Mouse (Mus musculus): ENCODE measurements around the gene Atp8b4. TPM values are rescaled to one million over a fixed set of nuclear protein-coding genes. Genes with fewer than 3 reads are reported as not detected.
"Not testable (repeated sequence)": the region's sequence is repeated elsewhere in the genome, so short reads cannot be mapped to it uniquely, and the experiment has no call there.

Gene Atp8b4
- 0.52 and 1.3 TPM in 2 replicates for polyA plus RNA-seq (2016; fragmentation: Nextera tagmentation; extraction: Ambion mirVana)

DNA sequence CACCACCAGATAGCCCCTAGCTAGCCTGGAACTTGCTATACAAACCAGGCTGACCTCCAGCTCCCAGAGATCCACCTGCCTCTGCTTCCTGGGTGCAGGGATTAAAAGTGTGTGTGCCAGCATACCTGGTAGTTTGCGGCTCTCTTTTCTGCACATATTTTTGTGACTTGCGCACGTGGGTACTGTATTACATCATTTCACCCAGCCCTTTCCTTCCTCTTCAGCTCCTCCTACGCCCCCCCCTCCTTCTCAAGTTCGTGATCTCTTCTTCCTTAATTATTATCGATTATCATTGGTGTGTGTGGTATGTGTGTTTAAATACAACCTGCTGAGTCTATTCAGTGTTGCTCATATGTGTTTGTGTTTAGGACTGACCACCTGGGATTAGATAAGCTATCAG lies at the start of gene Atp8b4:
Gene Atp8b4 (minus strand): TSS at position 154 of the 400 bp plus-strand sequence.
- 92% methylated on average over 6 of the region's 6 CpGs for WGBS
- no peaks in the 10 kb centered on the region for H3K27me3 ChIP-seq (replicated peaks; ENCODE audit: low read depth, poor library complexity, severe bottlenecking)
- no peaks in the 10 kb centered on the region for H3K36me3 ChIP-seq (replicated peaks)
- H3K27ac ChIP-seq (replicated peaks), result no peak within 1 kb of the TSS
- no peaks in the 10 kb centered on the region for H3K4me1 ChIP-seq
- H3K9me3 ChIP-seq, result no peaks in the 10 kb centered on the region
- H3K4me3 ChIP-seq, result no peak within 1 kb of the TSS
- DNase-seq (ENCODE audit: low spot score), result no peak

DNA sequence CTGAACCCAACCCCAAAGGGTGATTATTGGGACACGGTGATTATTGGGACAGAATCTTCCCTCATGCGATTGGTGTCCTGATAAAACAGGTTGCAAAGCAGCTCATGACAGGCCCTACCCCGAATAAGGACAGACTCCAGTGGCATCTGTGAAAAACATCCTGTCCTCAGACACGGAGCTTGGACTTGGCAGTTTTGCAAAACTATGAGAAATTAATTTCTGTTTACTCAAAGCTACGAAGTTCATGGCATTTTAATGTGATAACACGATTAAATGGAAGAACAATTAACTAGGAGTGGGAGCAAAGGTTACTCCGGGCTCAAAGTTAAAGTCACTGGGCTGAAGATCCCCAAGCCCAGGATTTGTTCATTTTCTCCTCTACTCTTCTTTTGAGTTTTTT lies 49.2 kb upstream of the Atp8b4 start:
- no peak for DNase-seq (ENCODE audit: low spot score)
- no peak overlapping the region for H3K4me3 ChIP-seq
- WGBS, result 87% methylated on average over 7 of the region's 7 CpGs
- no peaks in the 10 kb centered on the region for H3K36me3 ChIP-seq (replicated peaks)
- no peak overlapping the region for H3K27ac ChIP-seq (replicated peaks)
- peaks cover 14% of the 10 kb centered on the region for H3K4me1 ChIP-seq
- H3K27me3 ChIP-seq (replicated peaks; ENCODE audit: low read depth, poor library complexity, severe bottlenecking), result peaks cover 53% of the 10 kb centered on the region
- no peaks in the 10 kb centered on the region for H3K9me3 ChIP-seq

DNA sequence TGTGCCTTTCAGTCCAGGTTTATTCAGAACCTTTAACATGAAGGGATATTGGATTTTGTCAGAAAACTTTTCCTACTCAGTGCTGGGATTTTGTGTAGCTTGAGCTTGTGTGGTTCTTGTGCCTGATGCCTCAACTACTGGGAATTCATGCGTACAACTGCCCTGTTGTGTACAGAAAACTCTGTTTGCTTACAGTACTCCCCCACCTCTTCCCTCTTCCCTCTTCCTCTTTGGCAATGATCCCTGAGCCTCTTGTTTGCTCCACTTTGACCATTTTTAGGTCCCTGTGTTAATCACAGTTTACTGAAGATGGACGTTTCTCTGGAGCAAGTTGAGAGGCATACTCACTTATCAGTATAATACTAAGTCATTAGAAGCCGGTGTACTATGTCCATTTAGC lies 45.9 kb upstream of the Atp8b4 start:
- no peak overlapping the region for H3K4me3 ChIP-seq
- 91% methylated on average over 3 of the region's 3 CpGs for WGBS
- H3K27ac ChIP-seq (replicated peaks), result no peak overlapping the region
- no peak for DNase-seq (ENCODE audit: low spot score)
- no peaks in the 10 kb centered on the region for H3K4me1 ChIP-seq
- no peaks in the 10 kb centered on the region for H3K9me3 ChIP-seq
- peaks cover 20% of the 10 kb centered on the region for H3K27me3 ChIP-seq (replicated peaks; ENCODE audit: low read depth, poor library complexity, severe bottlenecking)
- H3K36me3 ChIP-seq (replicated peaks), result no peaks in the 10 kb centered on the region

GRCm38 (mm10) chr2:126545297-126545696 lies 44.8 kb upstream of the Atp8b4 start:
- Histone ChIP-seq H3K27ac (replicated peaks) (no peak overlapping the region), H3K27me3 (replicated peaks; ENCODE audit: low read depth, poor library complexity, severe bottlenecking) (peaks cover 9% of the 10 kb centered on the region), H3K36me3 (replicated peaks) (no peaks in the 10 kb centered on the region), H3K4me1 (no peaks in the 10 kb centered on the region), H3K9me3 (no peaks in the 10 kb centered on the region), H3K4me3 (no peak overlapping the region)
- no peak for DNase-seq (ENCODE audit: low spot score)
- WGBS, result 70% methylated on average over 5 of the region's 5 CpGs

GRCm38 (mm10) chr2:126542211-126542610 lies 41.7 kb upstream of the Atp8b4 start:
- Histone ChIP-seq H3K27ac (replicated peaks) (no peak overlapping the region), H3K36me3 (replicated peaks) (no peaks in the 10 kb centered on the region), H3K4me3 (no peak overlapping the region), H3K27me3 (replicated peaks; ENCODE audit: low read depth, poor library complexity, severe bottlenecking) (no peaks in the 10 kb centered on the region), H3K9me3 (no peaks in the 10 kb centered on the region), H3K4me1 (no peaks in the 10 kb centered on the region)
- 91% methylated on average over 5 of the region's 5 CpGs for WGBS
- DNase-seq (ENCODE audit: low spot score), result no peak

DNA sequence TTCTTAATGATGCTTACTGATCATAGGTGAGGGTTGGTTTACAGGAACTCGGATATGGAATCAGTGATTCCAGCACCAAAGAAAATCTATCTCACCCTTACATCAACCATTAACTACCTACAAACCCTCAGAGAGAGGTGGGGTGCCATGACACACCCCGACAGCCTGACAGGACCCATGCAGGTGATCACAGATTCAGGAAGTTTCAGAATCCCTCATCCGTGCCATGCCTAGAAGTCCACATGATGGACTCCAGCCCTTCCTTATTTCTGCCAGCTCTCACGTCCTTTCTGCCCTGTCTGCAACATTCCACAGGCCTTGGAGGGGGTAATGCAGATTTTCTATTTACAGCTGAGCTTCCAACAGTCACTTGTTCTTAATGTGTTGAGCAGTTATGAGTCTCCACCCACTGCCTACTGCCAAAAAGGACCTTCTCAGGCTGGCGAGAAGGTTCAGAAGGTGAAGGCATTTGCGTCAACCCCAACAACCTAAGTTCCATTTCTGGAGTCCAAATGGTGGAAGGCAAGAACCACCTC lies 40.0 kb upstream of the Atp8b4 start:
- Histone ChIP-seq H3K36me3 (replicated peaks) (no peaks in the 10 kb centered on the region), H3K4me3 (no peak overlapping the region), H3K27ac (replicated peaks) (no peak overlapping the region), H3K4me1 (no peaks in the 10 kb centered on the region), H3K9me3 (no peaks in the 10 kb centered on the region), H3K27me3 (replicated peaks; ENCODE audit: low read depth, poor library complexity, severe bottlenecking) (no peaks in the 10 kb centered on the region)
- DNase-seq (ENCODE audit: low spot score), result no peak
- WGBS, result 85% methylated on average over 6 of the region's 6 CpGs

DNA sequence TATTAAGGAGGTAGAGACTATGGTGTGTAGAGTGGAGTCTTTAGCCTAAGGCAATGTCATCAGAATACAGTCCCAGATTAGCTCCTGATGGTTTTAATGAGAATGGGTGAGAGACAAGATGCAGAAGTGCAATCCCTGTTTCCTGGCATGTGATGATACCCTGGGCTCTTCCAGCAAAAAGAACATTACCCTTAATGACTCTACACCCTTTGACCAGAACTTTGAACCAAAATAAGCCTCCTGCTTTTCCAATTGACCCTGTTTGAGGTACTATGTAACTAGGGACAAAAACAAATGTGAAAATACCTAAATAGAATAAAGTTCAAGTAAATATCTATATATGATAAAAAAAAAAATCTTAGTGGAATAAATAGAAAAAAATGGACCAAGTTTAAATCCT lies 37.2 kb upstream of the Atp8b4 start:
- Histone ChIP-seq H3K4me3 (no peak overlapping the region), H3K9me3 (no peaks in the 10 kb centered on the region), H3K36me3 (replicated peaks) (no peaks in the 10 kb centered on the region), H3K4me1 (no peaks in the 10 kb centered on the region), H3K27me3 (replicated peaks; ENCODE audit: low read depth, poor library complexity, severe bottlenecking) (no peaks in the 10 kb centered on the region), H3K27ac (replicated peaks) (no peak overlapping the region)
- DNase-seq (ENCODE audit: low spot score), result no peak

DNA sequence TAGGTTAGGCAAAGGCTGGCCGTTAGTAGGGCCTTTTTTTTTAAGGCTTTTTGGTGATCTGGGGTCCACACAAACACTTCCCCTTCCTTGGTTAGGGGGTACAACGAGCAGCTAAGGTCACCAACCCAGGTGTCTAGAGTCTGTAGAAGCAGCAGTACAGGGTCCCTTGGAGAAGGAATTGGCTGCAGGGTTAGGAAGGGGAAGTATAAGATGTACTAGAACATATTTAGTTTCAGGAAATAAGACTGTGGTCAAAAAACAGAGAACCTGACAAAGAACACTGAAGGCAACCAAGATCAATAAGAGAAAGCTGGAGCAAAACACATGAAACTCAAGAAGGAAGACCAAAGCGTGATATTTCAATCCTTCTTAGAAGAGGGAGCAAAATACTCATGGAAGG lies 30.1 kb upstream of the Atp8b4 start:
- 80% methylated on average over 3 of the region's 3 CpGs for WGBS
- Histone ChIP-seq H3K27ac (replicated peaks) (no peak overlapping the region), H3K9me3 (no peaks in the 10 kb centered on the region), H3K27me3 (replicated peaks; ENCODE audit: low read depth, poor library complexity, severe bottlenecking) (no peaks in the 10 kb centered on the region), H3K4me3 (no peak overlapping the region), H3K36me3 (replicated peaks) (no peaks in the 10 kb centered on the region), H3K4me1 (no peaks in the 10 kb centered on the region)
- no peak for DNase-seq (ENCODE audit: low spot score)

- 92% methylated on average over 8 of the region's 8 CpGs for WGBS
- no peaks in the 10 kb centered on the region for H3K27me3 ChIP-seq (replicated peaks; ENCODE audit: low read depth, poor library complexity, severe bottlenecking)
- no peaks in the 10 kb centered on the region for H3K36me3 ChIP-seq (replicated peaks)
- no peak overlapping the region for H3K4me3 ChIP-seq
- DNase-seq (ENCODE audit: low spot score), result no peak
- H3K9me3 ChIP-seq, result no peaks in the 10 kb centered on the region
- H3K4me1 ChIP-seq, result no peaks in the 10 kb centered on the region
- no peak overlapping the region for H3K27ac ChIP-seq (replicated peaks)
These were observed 27.0 kb upstream of the Atp8b4 start for GRCm38 (mm10) chr2:126527461-126527860.

GRCm38 (mm10) chr2:126524271-126524670 lies 23.8 kb upstream of the Atp8b4 start:
- Histone ChIP-seq H3K36me3 (replicated peaks) (no peaks in the 10 kb centered on the region), H3K27ac (replicated peaks) (no peak overlapping the region), H3K27me3 (replicated peaks; ENCODE audit: low read depth, poor library complexity, severe bottlenecking) (no peaks in the 10 kb centered on the region), H3K4me3 (no peak overlapping the region), H3K9me3 (no peaks in the 10 kb centered on the region), H3K4me1 (no peaks in the 10 kb centered on the region)
- WGBS, result 79% methylated on average over 2 of the region's 2 CpGs
- no peak for DNase-seq (ENCODE audit: low spot score)

GRCm38 (mm10) chr2:126523101-126523745 lies 22.7 kb upstream of the Atp8b4 start:
- not testable (repeated sequence) for H3K9me3 ChIP-seq; H3K27ac ChIP-seq (replicated peaks); H3K36me3 ChIP-seq (replicated peaks); DNase-seq (ENCODE audit: low spot score); H3K27me3 ChIP-seq (replicated peaks; ENCODE audit: low read depth, poor library complexity, severe bottlenecking); H3K4me3 ChIP-seq; H3K4me1 ChIP-seq
- WGBS, result 70% methylated on average over 5 of the region's 5 CpGs

- Histone ChIP-seq H3K27ac (replicated peaks) (no peak overlapping the region), H3K9me3 (no peaks in the 10 kb centered on the region), H3K27me3 (replicated peaks; ENCODE audit: low read depth, poor library complexity, severe bottlenecking) (no peaks in the 10 kb centered on the region), H3K4me3 (no peak overlapping the region), H3K36me3 (replicated peaks) (no peaks in the 10 kb centered on the region), H3K4me1 (no peaks in the 10 kb centered on the region)
- 74% methylated on average over 8 of the region's 8 CpGs for WGBS
- no peak for DNase-seq (ENCODE audit: low spot score)
These were observed 21.6 kb upstream of the Atp8b4 start for GRCm38 (mm10) chr2:126522056-126522455.

GRCm38 (mm10) chr2:126521471-126521870 lies 21.0 kb upstream of the Atp8b4 start:
- Histone ChIP-seq H3K27ac (replicated peaks) (no peak overlapping the region), H3K27me3 (replicated peaks; ENCODE audit: low read depth, poor library complexity, severe bottlenecking) (no peaks in the 10 kb centered on the region), H3K4me3 (no peak overlapping the region), H3K4me1 (no peaks in the 10 kb centered on the region), H3K9me3 (no peaks in the 10 kb centered on the region), H3K36me3 (replicated peaks) (no peaks in the 10 kb centered on the region)
- no peak for DNase-seq (ENCODE audit: low spot score)
- 82% methylated on average over 10 of the region's 10 CpGs for WGBS

Data from embryonic facial prominence, embryonic 10.5 days (tissue).